Comparison of ENCODE assay signal across 29 mouse cellular contexts in genomic region chr16:52029001-52029400, GRCm38 (mm10). TPM values are rescaled to one million over a fixed set of nuclear protein-coding genes. Genes with fewer than 3 reads are reported as not detected.
DNase-seq lines count a peak whose midpoint lies in the region; ATAC-seq lines count a peak whose summit lies in the region.
"Had no signal": no experiment of that assay in that cellular context is flagged by ENCODE, and none has a peak within 500 bp of the region (broad histone marks: within the 10 kb centered on the region; RNA-seq: fewer than 3 reads in every experiment).

No protein-coding gene starts in this region.

- ATAC-seq in neural tube, embryonic 11.5 days (ENCODE audit: insufficient read depth, low FRiP score, low TSS enrichment), result no peak
- ATAC-seq: forebrain, embryonic 13.5 days; hindbrain, postnatal 0 days; intestine, embryonic 16.5 days; liver, embryonic 12.5 days; liver, postnatal 0 days; midbrain, embryonic 16.5 days; Patski had no signal

- H3K27me3 ChIP-seq in neural tube, embryonic 11.5 days (ENCODE audit: control insufficient read depth, insufficient read depth, low read length), result no peaks in the 10 kb centered on the region
- H3K27me3 ChIP-seq: embryonic facial prominence, embryonic 13.5 days; forebrain, embryonic 13.5 days; hindbrain, embryonic 12.5 days; liver, embryonic 12.5 days; Patski had no signal

- no peaks in the 10 kb centered on the region for H3K9me3 ChIP-seq in neural tube, embryonic 11.5 days (ENCODE audit: control insufficient read depth, low read length)
- H3K9me3 ChIP-seq: embryonic facial prominence, embryonic 13.5 days; forebrain, embryonic 13.5 days; G1E; hindbrain, embryonic 12.5 days; liver, embryonic 12.5 days had no signal

- H3K9ac ChIP-seq in neural tube, embryonic 11.5 days (ENCODE audit: low read length), result no peak overlapping the region
- H3K9ac ChIP-seq: embryonic facial prominence, embryonic 13.5 days; forebrain, embryonic 13.5 days; hindbrain, embryonic 12.5 days; liver, embryonic 12.5 days; liver, postnatal 0 days had no signal

- no peak overlapping the region for H3K4me2 ChIP-seq in neural tube, embryonic 11.5 days (ENCODE audit: low read depth)
- H3K4me2 ChIP-seq: embryonic facial prominence, embryonic 13.5 days; forebrain, embryonic 13.5 days; heart, embryonic 11.5 days; hindbrain, embryonic 12.5 days; liver, embryonic 12.5 days had no signal

- DNase-seq in heart, adult 11 months, result peak; percentile 74
- DNase-seq in heart, adult 18-20 months, result no peak
- DNase-seq in neural tube, embryonic 11.5 days (ENCODE audit: low spot score), result no peak
- DNase-seq in neural tube, embryonic 10.5 days (ENCODE audit: extremely low spot score, low spot score), result no peak
- peak; percentile 71 for DNase-seq in layer of hippocampus, adult 9-11 months
- no peak for DNase-seq in ovary, adult 18-20 months (ENCODE audit: low spot score)
- DNase-seq in heart, adult 9 months (ENCODE audit: low spot score in 2 of 2), result no peak
- DNase-seq: adrenal gland, postnatal 14 days; cerebellum, adult 11-12 months; cerebellum, postnatal 10 days; gastrocnemius, postnatal 10 days; heart, postnatal 36 days; kidney, adult 8-10 months; left cerebral cortex, postnatal 4 days; liver, postnatal 0 days; retina, postnatal 1 day; right cerebral cortex, postnatal 14 days had no signal

- WGBS in neural tube, embryonic 11.5 days, result 82% methylated on average over 3 of the region's 3 CpGs

- no peak overlapping the region for H3K4me3 ChIP-seq in neural tube, embryonic 11.5 days (ENCODE audit: low read depth, low read length)
- H3K4me3 ChIP-seq: embryonic facial prominence, embryonic 13.5 days; erythroblast, embryonic 14.5 days; forebrain, embryonic 13.5 days; hindbrain, embryonic 12.5 days; liver, embryonic 12.5 days had no signal

- no peaks in the 10 kb centered on the region for H3K36me3 ChIP-seq in neural tube, embryonic 11.5 days (ENCODE audit: control insufficient read depth, insufficient read depth, low read length)
- H3K36me3 ChIP-seq: hindbrain, embryonic 12.5 days; liver, embryonic 12.5 days had no signal

- peaks cover 2% of the 10 kb centered on the region; the same call in 1 of the 2 replicates for H3K4me1 ChIP-seq in neural tube, embryonic 11.5 days (ENCODE audit: control insufficient read depth, insufficient read depth, low read length)

- 0 out of 2 replicates have a peak overlapping the region, but pooled peaks have one; percentile 6 for H3K27ac ChIP-seq in neural tube, embryonic 11.5 days (ENCODE audit: low read depth, low read length)
- H3K27ac ChIP-seq: embryonic facial prominence, embryonic 13.5 days; forebrain, embryonic 13.5 days; hindbrain, embryonic 12.5 days; hindbrain, postnatal 0 days; kidney, postnatal 0 days; liver, embryonic 12.5 days had no signal

RNA-seq across cellular contexts. Expression of gene Cblb, which starts 2.0 kb away (rescaled TPM):
- 10 to 100 TPM; 10.9 to 14.4 TPM for total RNA-seq in heart, adult 18-20 months (2021)
- polyA plus RNA-seq in neural tube, embryonic 11.5 days (2014; fragmentation: Nextera tagmentation; extraction: Ambion mirVana), result 41.7 and 43.2 TPM in 2 replicates

Comparison
In these comparisons a context has a peak if more than half of its experiments do, and no peak if none do; other contexts are left out.
1. DNase-seq: peak in heart, adult 11 months (single experiment) and layer of hippocampus, adult 9-11 months (single experiment); none in heart, adult 18-20 months (0 of 2), neural tube, embryonic 11.5 days (single experiment), neural tube, embryonic 10.5 days (single experiment), ovary, adult 18-20 months (single experiment) and heart, adult 9 months (0 of 2).